Mouse (Mus musculus) Patski (cell line): ENCODE measurements around the gene Sgsm3. TPM values are rescaled to one million over a fixed set of nuclear protein-coding genes. Genes with fewer than 3 reads are reported as not detected.
"Not testable (repeated sequence)": the region's sequence is repeated elsewhere in the genome, so short reads cannot be mapped to it uniquely, and the experiment has no call there.

ENCODE experiments used
- ATAC-seq: fragments of 100-300 bp; one replicate; pipeline ENCODE4 v1.8.0; 2021
- CTCF ChIA-PET: fragments of 350-600 bp; sonication (Branson Sonifier 250); formaldehyde crosslinking; loops from one replicate; lab custom pipeline; 2022; ENCODE audit warnings: inconsistent platforms; lab: Charles Lee
- POLR2A ChIA-PET: fragments of 350-600 bp; sonication (Branson Sonifier 250); formaldehyde crosslinking; loops from one replicate; lab custom pipeline; 2022; ENCODE audit warnings: antibody characterized with exemption, inconsistent platforms; lab: Charles Lee
- DNase-seq: peaks from one replicate; pipeline ENCODE4 v3.0.0-alpha.2; 2011; ENCODE audit warnings: low read depth, low spot score
- H3K27me3 ChIP-seq: fragments of 371-371 bp; one replicate; pipeline ENCODE4 v1.5.1; 2021
- CTCF ChIP-seq: fragments of 100-300 bp; IDR thresholded peaks from one replicate; pipeline ENCODE4 v1.5.1; 2021
- in situ Hi-C: fragments of 300-500 bp; cut with MboI; formaldehyde crosslinking; loops from 3 replicates; pipeline ENCODE4 v1.11.1; 2018; ENCODE audit warnings: low pct_unique_long_range_greater_than_20kb, mixed read lengths
- polyA plus RNA-seq: library from polyadenylated mRNA; unstranded; gene quantifications from one replicate; pipeline ENCODE4 v1.2.3, GENCODE M21; 2021

Sgsm3 gene
- 36.8 TPM for polyA plus RNA-seq

DNA sequence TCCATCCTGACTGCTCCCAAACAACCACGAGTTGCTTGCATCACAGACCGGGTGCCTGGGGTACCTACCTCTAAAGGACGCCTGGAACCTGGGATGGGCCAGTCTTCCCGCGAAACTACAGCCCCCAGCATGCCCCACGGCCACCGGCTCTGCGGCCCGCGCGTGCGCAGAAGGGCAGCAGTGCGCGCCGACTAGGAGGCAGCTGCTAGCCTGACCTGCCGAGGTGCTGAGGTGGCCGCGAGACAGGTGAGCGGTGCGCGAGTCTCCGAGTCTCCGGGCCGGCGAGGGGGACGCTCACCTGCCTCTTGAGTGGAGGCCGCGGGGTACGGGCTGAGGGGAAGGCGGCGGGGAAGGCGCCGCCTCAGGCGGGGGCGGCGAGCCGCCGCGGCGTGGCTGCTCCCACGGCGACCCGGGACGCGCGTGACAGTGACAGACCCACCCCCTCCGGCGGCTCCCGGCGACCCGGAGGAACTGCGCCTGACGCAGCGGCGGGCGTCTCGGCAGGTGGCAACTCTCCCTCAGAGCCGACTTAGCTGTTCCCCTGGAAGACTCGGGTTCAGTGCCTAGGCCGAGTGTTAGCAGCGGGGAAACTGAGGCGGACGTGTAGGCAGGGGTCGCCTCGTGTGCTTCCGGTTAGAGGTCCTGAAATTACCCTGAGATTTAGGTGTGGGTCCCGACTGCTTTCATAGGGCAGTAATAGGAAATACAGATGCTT lies at the start of gene Sgsm3:
Sgsm3 (plus strand) TSS at position 146 of the 715 bp plus-strand sequence.
- peak; percentile 86 for ATAC-seq
- no peak for DNase-seq
- ChIA-PET POLR2A (no interaction called here), CTCF (interaction anchor here (1.3 kb wide), 1 partner anchor 19 kb away, joined by 4 read pairs; no protein-coding TSS in a partner anchor)
- no peak for TF ChIP-seq CTCF
- no peaks in the 10 kb centered on the region for H3K27me3 ChIP-seq
- in situ Hi-C loops: no loop called here

DNA sequence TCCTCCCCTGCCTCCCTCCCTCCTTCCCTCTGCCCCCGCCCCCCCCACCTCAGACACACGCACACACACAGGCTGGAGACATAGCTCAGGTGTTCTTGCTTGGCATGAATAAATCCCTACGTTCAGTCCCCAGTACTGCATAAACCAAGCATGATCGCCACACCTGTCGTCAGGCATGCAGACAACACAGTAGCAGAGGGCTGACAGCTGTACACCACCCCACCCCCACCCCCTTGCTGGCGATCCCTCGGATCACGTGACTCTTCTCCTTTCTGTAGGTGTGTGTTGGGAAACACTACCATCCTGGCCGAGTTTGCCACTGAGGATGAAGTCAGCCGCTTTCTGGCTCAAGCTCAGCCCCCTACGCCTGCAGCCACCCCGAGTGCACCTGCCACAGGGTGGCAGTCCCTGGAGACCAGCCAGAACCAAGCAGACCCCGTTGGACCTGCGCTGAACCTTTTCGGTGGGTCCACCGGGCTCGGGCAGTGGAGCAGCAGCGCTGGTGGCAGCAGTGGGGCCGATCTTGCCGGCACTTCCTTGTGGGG lies 48.7 kb upstream of the Sgsm3 start:
- H3K27me3 ChIP-seq: no peaks in the 10 kb centered on the region
- ATAC-seq (no peak), DNase-seq (no peak)
- no peak for TF ChIP-seq CTCF
- in situ Hi-C loops: loop anchor here (25.0 kb wide), 1 partner anchor 667 kb away; the partner anchor contains the start of genes Atf4 and Rps19bp1
- ChIA-PET POLR2A (no interaction called here), CTCF (no interaction called here)

GRCm38 (mm10) chr15:80930048-80930571 lies 47.5 kb upstream of the Sgsm3 start:
- POLR2A ChIA-PET: interaction anchor here (0.6 kb wide), 1 partner anchor 8 kb away, joined by 4 read pairs; no protein-coding TSS in a partner anchor
- DNase-seq: no peak
- no peak for TF ChIP-seq CTCF
- in situ Hi-C loops: loop anchor here (25.0 kb wide), 1 partner anchor 668 kb away; the partner anchor contains the start of genes Atf4 and Rps19bp1
- CTCF ChIA-PET: no interaction called here
- H3K27me3 ChIP-seq: no peaks in the 10 kb centered on the region
- no peak for ATAC-seq

GRCm38 (mm10) chr15:80930676-80931320 lies 46.8 kb upstream of the Sgsm3 start:
- ATAC-seq, CTCF ChIA-PET, H3K27me3 ChIP-seq, POLR2A ChIA-PET, DNase-seq: not testable (repeated sequence)
- in situ Hi-C loops: loop anchor here (25.0 kb wide), 1 partner anchor 668 kb away; the partner anchor contains the start of genes Atf4 and Rps19bp1

DNA sequence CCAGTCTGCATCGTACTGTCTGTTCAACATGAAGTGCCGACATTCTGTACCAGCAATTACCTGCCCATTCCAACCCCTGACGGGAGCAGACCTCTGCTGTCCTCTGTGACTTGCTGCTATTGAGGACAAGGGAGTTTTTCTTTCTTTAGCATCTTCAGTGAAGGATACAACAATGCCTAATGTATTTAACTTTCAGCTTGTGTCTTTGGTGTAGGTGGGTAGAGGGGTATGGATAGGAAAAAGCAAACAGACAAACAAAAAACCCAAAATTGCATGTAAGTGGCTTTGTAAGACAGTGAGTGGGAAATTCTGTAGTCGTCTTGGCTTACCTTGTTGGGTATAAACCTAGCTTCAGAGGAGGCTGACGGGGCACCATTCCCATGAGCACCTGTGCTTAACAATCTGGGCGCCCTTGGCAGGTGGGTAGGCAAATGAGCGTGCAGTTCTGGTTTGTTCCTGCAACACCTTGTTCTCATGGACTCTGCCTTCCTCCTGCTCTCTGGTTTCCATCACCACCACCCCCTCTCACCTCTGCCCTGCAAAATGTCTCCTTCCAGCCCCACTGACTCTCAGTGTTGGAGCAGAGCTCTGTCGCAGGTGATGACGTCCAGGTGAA lies 46.1 kb upstream of the Sgsm3 start:
- ChIA-PET POLR2A (interaction anchor here (0.9 kb wide), 1 partner anchor 11 kb away, joined by 4 read pairs; no protein-coding TSS in a partner anchor), CTCF (no interaction called here)
- TF ChIP-seq CTCF: no peak
- DNase-seq: no peak
- in situ Hi-C loops: loop anchor here (25.0 kb wide), 1 partner anchor 669 kb away; the partner anchor contains the start of genes Atf4 and Rps19bp1
- H3K27me3 ChIP-seq: no peaks in the 10 kb centered on the region
- ATAC-seq: no peak

DNA sequence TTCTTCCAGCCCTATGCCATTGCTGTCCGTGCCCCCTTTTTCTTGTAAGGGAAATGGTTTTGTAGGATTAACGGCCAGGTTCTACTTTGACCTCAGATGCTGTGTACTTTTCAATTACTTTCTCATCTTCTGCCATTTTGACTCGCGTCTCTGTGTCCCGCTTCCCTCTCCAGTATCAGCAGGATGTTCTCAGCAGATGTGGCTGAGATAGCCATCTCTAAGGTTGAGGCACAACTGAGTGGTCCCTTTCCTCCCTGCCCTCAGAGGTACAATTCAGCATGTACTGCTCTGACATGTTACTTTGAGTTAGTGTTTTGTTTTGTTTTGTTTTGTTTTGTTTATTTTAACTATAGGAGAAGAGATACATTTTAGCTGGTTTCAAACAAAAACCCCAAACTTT lies 42.7 kb upstream of the Sgsm3 start:
- CTCF ChIA-PET: no interaction called here

DNA sequence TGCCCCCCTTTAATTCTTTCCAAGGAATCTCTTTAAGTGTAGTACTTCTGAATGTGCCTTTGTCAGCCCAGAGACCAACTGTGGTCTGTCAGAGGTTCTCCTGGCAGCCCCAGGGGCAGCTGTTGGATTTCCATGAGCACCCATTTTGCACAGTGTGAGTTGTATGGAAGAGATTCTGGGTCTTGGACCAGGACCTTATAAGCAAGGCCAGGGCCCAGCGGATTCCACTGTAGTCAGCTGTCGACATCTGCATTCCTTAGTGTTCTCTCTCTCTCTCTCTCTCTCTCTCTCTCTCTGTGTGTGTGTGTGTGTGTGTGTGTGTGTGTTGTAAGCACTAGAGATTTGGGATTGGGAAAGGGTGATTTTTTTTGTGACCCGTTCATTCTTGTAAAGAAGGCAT lies 40.9 kb upstream of the Sgsm3 start:
- no peak for TF ChIP-seq CTCF

More for the DNA sequence above, 42.7 kb upstream of the Sgsm3 start:
- POLR2A ChIA-PET: no interaction called here
- ATAC-seq: no peak
- no peak for TF ChIP-seq CTCF
- DNase-seq: no peak
- in situ Hi-C loops: loop anchor here (25.0 kb wide), 1 partner anchor 673 kb away; the partner anchor contains the start of genes Atf4 and Rps19bp1
- no peaks in the 10 kb centered on the region for H3K27me3 ChIP-seq

DNA sequence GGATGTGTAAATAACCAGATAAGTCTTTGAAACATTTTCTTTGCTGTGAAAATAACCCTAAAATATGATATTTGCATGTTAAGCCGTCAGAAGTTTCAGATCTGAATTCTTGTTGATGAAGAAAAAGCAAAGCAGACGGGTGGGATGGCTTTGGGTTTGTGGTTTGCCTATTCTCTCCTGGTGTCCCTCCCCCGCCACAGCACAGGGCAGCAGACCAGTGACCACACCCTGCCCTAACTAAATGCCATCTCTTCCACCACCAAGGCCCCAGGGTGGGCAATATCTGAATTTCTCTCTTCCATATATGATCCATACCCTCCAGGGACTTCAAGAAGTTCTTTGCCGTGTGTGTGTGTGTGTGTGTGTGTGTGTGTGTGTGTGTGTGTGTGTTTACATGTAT lies 39.0 kb upstream of the Sgsm3 start:
- POLR2A ChIA-PET: no interaction called here
- no peak for TF ChIP-seq CTCF
- CTCF ChIA-PET: no interaction called here
- in situ Hi-C loops: loop anchor here (25.0 kb wide), 1 partner anchor 676 kb away; the partner anchor contains the start of genes Atf4 and Rps19bp1
- no peaks in the 10 kb centered on the region for H3K27me3 ChIP-seq
- ATAC-seq (no peak), DNase-seq (no peak)

More for the DNA sequence above, 40.9 kb upstream of the Sgsm3 start:
- in situ Hi-C loops: loop anchor here (25.0 kb wide), 1 partner anchor 674 kb away; the partner anchor contains the start of genes Atf4 and Rps19bp1
- DNase-seq (no peak), ATAC-seq (no peak)
- no peaks in the 10 kb centered on the region for H3K27me3 ChIP-seq
- ChIA-PET CTCF (no interaction called here), POLR2A (no interaction called here)

GRCm38 (mm10) chr15:80939401-80939800 lies 38.2 kb upstream of the Sgsm3 start:
- DNase-seq: no peak
- ChIA-PET POLR2A (no interaction called here), CTCF (no interaction called here)
- in situ Hi-C loops: loop anchor here (25.0 kb wide), 1 partner anchor 677 kb away; the partner anchor contains the start of genes Atf4 and Rps19bp1
- no peaks in the 10 kb centered on the region for H3K27me3 ChIP-seq
- no peak for ATAC-seq
- no peak for TF ChIP-seq CTCF
